Mouse (Mus musculus) erythroblast, embryonic 14.5 days (primary cell): ENCODE measurements around the gene Clspn. TPM values are rescaled to one million over a fixed set of nuclear protein-coding genes. Genes with fewer than 3 reads are reported as not detected.

Experiments
- H3K27me3 ChIP-seq: 2 replicates; pipeline ENCODE4 v1.6.1; 2012; ENCODE audit warnings: inconsistent platforms; ENCODE audit not compliant: control insufficient read depth
- H3K36me3 ChIP-seq: 2 replicates; pipeline ENCODE4 v1.6.1; 2012; ENCODE audit warnings: mild to moderate bottlenecking, inconsistent platforms; ENCODE audit not compliant: control insufficient read depth
- H3K4me1 ChIP-seq: 2 replicates; pipeline ENCODE4 v1.6.1; 2012; ENCODE audit warnings: inconsistent platforms; ENCODE audit not compliant: control insufficient read depth
- H3K4me3 ChIP-seq: replicated peaks from 2 replicates; pipeline ENCODE3; 2012; ENCODE audit warnings: moderate library complexity, mild to moderate bottlenecking, inconsistent platforms
- H3K9me3 ChIP-seq: 2 replicates; pipeline ENCODE4 v1.6.1; 2012; ENCODE audit warnings: low read length, inconsistent platforms, mixed read lengths; ENCODE audit not compliant: control insufficient read depth
- GATA1 ChIP-seq: IDR thresholded peaks from 2 replicates; pipeline ENCODE4 v1.6.1; 2012; ENCODE audit warnings: low read length, inconsistent platforms, mixed read lengths
- TAL1 ChIP-seq: IDR thresholded peaks from 3 replicates; pipeline ENCODE4 v1.6.1; 2012; ENCODE audit warnings: low read length, inconsistent platforms, mixed read lengths
- polyA plus RNA-seq: library from polyadenylated mRNA; stranded (reverse); fragments of >175 nt; gene quantifications from 2 replicates; pipeline ENCODE4 v1.2.3, GENCODE M21; 2012

The Clspn gene
- polyA plus RNA-seq, 1 experiment, result 0.96 TPM

GRCm38 (mm10) chr4:126616312-126616711, 59.6 kb downstream of the Clspn start:
- no peaks in the 10 kb centered on the region for H3K9me3 ChIP-seq
- TF ChIP-seq TAL1 (no peak), GATA1 (no peak)
- H3K4me3 ChIP-seq, result no peak overlapping the region
- peaks cover 33% of the 10 kb centered on the region for H3K27me3 ChIP-seq
- no peaks in the 10 kb centered on the region for H3K36me3 ChIP-seq
- H3K4me1 ChIP-seq, result no peaks in the 10 kb centered on the region

GRCm38 (mm10) chr4:126619691-126620330, 63.1 kb downstream of the Clspn start:
- TF ChIP-seq TAL1 (no peak), GATA1 (no peak)
- H3K9me3 ChIP-seq, result no peaks in the 10 kb centered on the region
- no peaks in the 10 kb centered on the region for H3K4me1 ChIP-seq
- peaks cover 42% of the 10 kb centered on the region for H3K27me3 ChIP-seq
- no peak overlapping the region for H3K4me3 ChIP-seq
- no peaks in the 10 kb centered on the region for H3K36me3 ChIP-seq

DNA sequence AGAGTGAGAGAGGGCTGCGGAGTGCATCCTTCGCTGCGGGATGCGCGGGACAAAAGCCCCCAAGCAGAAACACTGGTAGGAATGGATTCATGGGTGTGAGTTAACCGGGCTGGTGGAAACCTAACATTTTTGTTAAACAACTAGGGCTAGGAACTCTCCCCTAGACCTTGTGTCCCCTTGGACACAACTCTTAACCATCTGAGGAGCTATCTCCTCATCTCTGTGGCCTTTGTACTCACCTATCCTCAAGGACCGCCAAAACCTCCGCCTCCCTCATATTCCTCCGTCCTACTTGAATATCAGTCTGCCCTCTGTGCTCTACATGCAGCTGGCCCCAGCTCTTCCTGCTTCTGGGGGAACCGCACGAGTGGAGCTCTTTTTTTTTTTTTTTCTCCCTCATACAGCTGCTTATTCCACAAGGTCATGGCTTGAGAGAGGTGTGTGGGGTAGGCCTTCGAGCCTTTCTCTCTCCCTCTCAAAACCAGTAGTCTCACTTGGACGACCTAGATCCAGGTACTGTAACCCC, 63.7 kb downstream of the Clspn start:
- Histone ChIP-seq H3K9me3 (no peaks in the 10 kb centered on the region), H3K27me3 (peaks cover 42% of the 10 kb centered on the region), H3K36me3 (no peaks in the 10 kb centered on the region), H3K4me3 (no peak overlapping the region), H3K4me1 (no peaks in the 10 kb centered on the region)
- no peak for TF ChIP-seq GATA1

- TF ChIP-seq TAL1, result no peak
- no peak for TF ChIP-seq GATA1
- no peak overlapping the region for H3K4me3 ChIP-seq
- no peaks in the 10 kb centered on the region for H3K36me3 ChIP-seq
- H3K4me1 ChIP-seq, result no peaks in the 10 kb centered on the region
- H3K9me3 ChIP-seq, result no peaks in the 10 kb centered on the region
- H3K27me3 ChIP-seq, result peaks cover 25% of the 10 kb centered on the region
Measured at GRCm38 (mm10) chr4:126627021-126627681, 70.4 kb downstream of the Clspn start.

GRCm38 (mm10) chr4:126631922-126632321, 75.2 kb downstream of the Clspn start:
- H3K27me3 ChIP-seq, result peaks cover 24% of the 10 kb centered on the region
- H3K4me1 ChIP-seq, result no peaks in the 10 kb centered on the region
- no peaks in the 10 kb centered on the region for H3K36me3 ChIP-seq
- no peaks in the 10 kb centered on the region for H3K9me3 ChIP-seq
- TF ChIP-seq GATA1 (no peak), TAL1 (no peak)
- no peak overlapping the region for H3K4me3 ChIP-seq

DNA sequence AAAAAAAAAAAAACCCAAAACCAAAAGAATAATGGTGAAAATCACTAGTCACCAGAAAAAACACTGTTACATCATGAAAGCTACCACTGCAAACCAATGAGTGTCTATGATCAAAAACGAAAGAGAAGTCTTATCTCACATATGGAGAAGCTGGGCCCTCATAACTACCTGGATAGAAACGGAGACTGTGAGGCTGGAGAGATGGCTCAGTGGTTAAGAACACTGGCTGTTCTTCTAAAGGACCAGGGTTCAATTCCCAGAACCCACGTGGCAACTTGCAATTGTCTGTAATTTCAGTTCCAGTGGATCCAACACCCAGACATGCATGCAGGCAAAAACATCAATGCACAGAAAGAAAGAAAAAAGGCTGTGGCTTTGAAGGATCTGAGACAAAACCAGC, 75.9 kb downstream of the Clspn start:
- H3K9me3 ChIP-seq, result no peaks in the 10 kb centered on the region
- TF ChIP-seq TAL1, result no peak
- no peak for TF ChIP-seq GATA1
- H3K4me3 ChIP-seq, result no peak overlapping the region
- peaks cover 20% of the 10 kb centered on the region for H3K27me3 ChIP-seq
- H3K4me1 ChIP-seq, result no peaks in the 10 kb centered on the region
- H3K36me3 ChIP-seq, result no peaks in the 10 kb centered on the region

- TF ChIP-seq GATA1, result no peak
- TF ChIP-seq TAL1, result no peak
- Histone ChIP-seq H3K27me3 (peaks cover 24% of the 10 kb centered on the region), H3K4me3 (no peak overlapping the region), H3K36me3 (no peaks in the 10 kb centered on the region), H3K4me1 (no peaks in the 10 kb centered on the region), H3K9me3 (no peaks in the 10 kb centered on the region)
Measured at GRCm38 (mm10) chr4:126636330-126636729, 79.6 kb downstream of the Clspn start.

DNA sequence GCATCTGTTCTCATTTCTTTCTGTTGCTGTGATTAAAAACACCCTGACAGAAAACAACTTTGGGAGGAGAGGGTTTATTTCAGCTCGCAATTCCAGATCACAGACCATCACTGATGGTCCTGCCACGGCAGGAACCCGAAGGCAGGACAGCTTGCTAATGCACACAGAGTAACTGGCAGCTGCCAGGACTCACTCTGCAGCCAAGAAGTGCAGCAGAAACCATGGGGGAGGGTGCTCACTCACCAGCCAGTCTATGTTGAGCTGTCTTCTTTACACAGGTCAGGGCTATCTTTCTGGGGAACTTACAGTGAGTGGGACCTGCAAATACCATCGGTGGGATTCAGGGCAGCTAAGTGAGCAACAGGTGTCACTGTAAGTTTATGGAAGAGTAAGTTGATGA, 80.7 kb downstream of the Clspn start:
- Histone ChIP-seq H3K4me1 (no peaks in the 10 kb centered on the region), H3K27me3 (peaks cover 26% of the 10 kb centered on the region), H3K36me3 (no peaks in the 10 kb centered on the region), H3K4me3 (no peak overlapping the region), H3K9me3 (no peaks in the 10 kb centered on the region)
- no peak for TF ChIP-seq TAL1
- no peak for TF ChIP-seq GATA1

DNA sequence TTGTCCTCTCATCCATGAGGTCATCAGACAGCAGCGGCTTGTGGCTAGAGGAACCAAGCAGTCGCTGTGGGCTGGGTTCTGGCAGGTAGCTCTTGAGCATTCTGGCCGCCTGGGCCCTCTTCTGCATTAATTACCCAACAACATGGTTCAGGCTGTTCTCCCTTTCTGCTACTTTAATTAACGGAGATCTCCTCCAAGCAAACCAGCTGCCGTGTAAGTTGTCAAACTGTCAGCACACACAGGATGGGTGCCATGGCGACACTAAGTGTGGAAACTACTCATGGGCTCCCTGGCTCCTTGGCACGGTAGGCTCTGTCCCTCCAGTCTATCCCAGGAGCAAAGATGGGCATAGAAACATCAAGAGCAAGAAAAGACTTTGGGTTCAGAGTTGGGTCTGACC, 82.6 kb downstream of the Clspn start:
- no peak overlapping the region for H3K4me3 ChIP-seq
- H3K27me3 ChIP-seq, result peaks cover 26% of the 10 kb centered on the region
- no peaks in the 10 kb centered on the region for H3K4me1 ChIP-seq
- TF ChIP-seq GATA1, result no peak
- TF ChIP-seq TAL1, result no peak
- H3K9me3 ChIP-seq, result no peaks in the 10 kb centered on the region
- no peaks in the 10 kb centered on the region for H3K36me3 ChIP-seq
